Mouse (Mus musculus): ENCODE results near the gene Stxbp6.

- TF ChIP-seq POLR2A (IDR thresholded peaks at IDR 0.05; ENCODE audit: insufficient read depth, low read length) (no peak), CTCF (IDR thresholded peaks at IDR 0.05; ENCODE audit: low read depth, low read length) (no peak)
Measured at GRCm38 (mm10) chr12:44996897-44997296, 77.6 kb downstream of the Stxbp6 start.
